Mouse (Mus musculus) forebrain, embryonic 16.5 days (tissue): ENCODE measurements around the gene Trak1. TPM values are rescaled to one million over a fixed set of nuclear protein-coding genes. Genes with fewer than 3 reads are reported as not detected.

ENCODE experiments used
- ATAC-seq: fragments of 200-750 bp; cut with Nextera tagmentation; 2 replicates; pipeline ENCODE4 v1.8.0; 2017; ENCODE audit warnings: mild to moderate bottlenecking, moderate library complexity
- H3K27ac ChIP-seq: fragments of 300-500 bp; sonication (generic); 2 replicates; pipeline ENCODE4 v1.5.1; 2014; ENCODE audit warnings: low read length, control low read depth
- H3K27me3 ChIP-seq: fragments of 300-500 bp; sonication (generic); replicated peaks from 2 replicates; pipeline ENCODE4 v1.6.1; 2014; ENCODE audit warnings: low read length; ENCODE audit not compliant: control insufficient read depth, insufficient read depth
- H3K36me3 ChIP-seq: fragments of 300-500 bp; sonication (generic); 2 replicates; pipeline ENCODE4 v1.6.1; 2014; ENCODE audit not compliant: control insufficient read depth, insufficient read depth
- H3K4me1 ChIP-seq: fragments of 300-500 bp; sonication (generic); replicated peaks from 2 replicates; pipeline ENCODE4 v1.6.1; 2014; ENCODE audit warnings: low read length; ENCODE audit not compliant: control insufficient read depth, insufficient read depth
- H3K4me2 ChIP-seq: fragments of 300-500 bp; sonication (generic); 2 replicates; pipeline ENCODE4 v1.6.1; 2014; ENCODE audit warnings: mild to moderate bottlenecking, low read length, control low read depth
- H3K4me3 ChIP-seq: fragments of 300-500 bp; sonication (generic); replicated peaks from 2 replicates; pipeline ENCODE4 v1.5.1; 2014; ENCODE audit warnings: mild to moderate bottlenecking, low read length, control low read depth
- H3K9ac ChIP-seq: fragments of 300-500 bp; sonication (generic); replicated peaks from 2 replicates; pipeline ENCODE4 v1.6.1; 2014; ENCODE audit warnings: low read depth, low read length, control low read depth
- H3K9me3 ChIP-seq: fragments of 300-500 bp; sonication (generic); 2 replicates; pipeline ENCODE4 v1.6.1; 2016; ENCODE audit warnings: low read length; ENCODE audit not compliant: control insufficient read depth
- WGBS: fragments of 180-500 bp; shearing (Covaris S2); extraction: QIAGEN DNeasy Blood & Tissue Kit; methylation state at CpG from one replicate; pipeline ENCODE4 v1.1.7; 2014; 5-methylcytosine and 5-hydroxymethylcytosine counted together
- polyA plus RNA-seq: library from polyadenylated mRNA; unstranded; fragments of >200 nt; fragmentation: Nextera tagmentation; extraction: Ambion mirVana; gene quantifications from 2 replicates; pipeline ENCODE4 v1.2.1, GENCODE M21; 2015

The Trak1 gene
- polyA plus RNA-seq, 1 experiment from 2014 or later: 85.1 TPM

GRCm38 (mm10) chr9:121416872-121417637, 119.8 kb downstream of the Trak1 start:
- no peak overlapping the region for H3K9ac ChIP-seq
- H3K4me1 ChIP-seq: peaks cover 7% of the 10 kb centered on the region; the same call in 1 of the 2 replicates
- H3K27ac ChIP-seq: no peak overlapping the region
- peaks cover 7% of the 10 kb centered on the region; the same call in 1 of the 2 replicates for H3K36me3 ChIP-seq
- H3K27me3 ChIP-seq: no peaks in the 10 kb centered on the region
- no peak for ATAC-seq
- 85% methylated on average over 7 of the region's 7 CpGs for WGBS
- H3K4me3 ChIP-seq: no peak overlapping the region
- H3K9me3 ChIP-seq: no peaks in the 10 kb centered on the region
- H3K4me2 ChIP-seq: no peak overlapping the region

- H3K27ac ChIP-seq: no peak overlapping the region
- no peak overlapping the region for H3K9ac ChIP-seq
- H3K4me1 ChIP-seq: peaks cover 9% of the 10 kb centered on the region; the same call in 1 of the 2 replicates
- no peak overlapping the region for H3K4me2 ChIP-seq
- H3K27me3 ChIP-seq: no peaks in the 10 kb centered on the region
- no peak for ATAC-seq
- H3K9me3 ChIP-seq: no peaks in the 10 kb centered on the region
- no peak overlapping the region for H3K4me3 ChIP-seq
- WGBS: 88% methylated on average over 3 of the region's 3 CpGs
- 0 out of 2 replicates have a peak, but pooled peaks cover 2% of the 10 kb centered on the region for H3K36me3 ChIP-seq
Measured at GRCm38 (mm10) chr9:121419011-121419410, 121.7 kb downstream of the Trak1 start.

GRCm38 (mm10) chr9:121419573-121419972, 122.3 kb downstream of the Trak1 start:
- no peaks in the 10 kb centered on the region for H3K9me3 ChIP-seq
- H3K4me3 ChIP-seq: no peak overlapping the region
- ATAC-seq: no peak
- WGBS: 88% methylated on average over 7 of the region's 7 CpGs
- no peak overlapping the region for H3K4me2 ChIP-seq
- H3K4me1 ChIP-seq: peaks cover 9% of the 10 kb centered on the region; the same call in 1 of the 2 replicates
- H3K27me3 ChIP-seq: no peaks in the 10 kb centered on the region
- no peak overlapping the region for H3K27ac ChIP-seq
- H3K36me3 ChIP-seq: 0 out of 2 replicates have a peak, but pooled peaks cover 2% of the 10 kb centered on the region
- H3K9ac ChIP-seq: no peak overlapping the region

- H3K27ac ChIP-seq: no peak overlapping the region
- ATAC-seq: no peak
- H3K9ac ChIP-seq: no peak overlapping the region
- 90% methylated on average over 6 of the region's 6 CpGs for WGBS
- no peaks in the 10 kb centered on the region for H3K9me3 ChIP-seq
- no peaks in the 10 kb centered on the region for H3K27me3 ChIP-seq
- 0 out of 2 replicates have a peak, but pooled peaks cover 2% of the 10 kb centered on the region for H3K36me3 ChIP-seq
- H3K4me2 ChIP-seq: no peak overlapping the region
- peaks cover 6% of the 10 kb centered on the region; the same call in 1 of the 2 replicates for H3K4me1 ChIP-seq
- H3K4me3 ChIP-seq: no peak overlapping the region
Measured at GRCm38 (mm10) chr9:121420817-121421216, 123.5 kb downstream of the Trak1 start.

GRCm38 (mm10) chr9:121422402-121422801, 125.1 kb downstream of the Trak1 start:
- H3K9ac ChIP-seq: no peak overlapping the region
- peaks cover 5% of the 10 kb centered on the region; the same call in 1 of the 2 replicates for H3K4me1 ChIP-seq
- 88% methylated on average over 5 of the region's 5 CpGs for WGBS
- ATAC-seq: no peak
- H3K27ac ChIP-seq: no peak overlapping the region
- H3K9me3 ChIP-seq: no peaks in the 10 kb centered on the region
- no peaks in the 10 kb centered on the region for H3K36me3 ChIP-seq
- no peak overlapping the region for H3K4me2 ChIP-seq
- H3K27me3 ChIP-seq: no peaks in the 10 kb centered on the region
- H3K4me3 ChIP-seq: no peak overlapping the region

- no peaks in the 10 kb centered on the region for H3K36me3 ChIP-seq
- H3K4me3 ChIP-seq: no peak overlapping the region
- H3K27me3 ChIP-seq: no peaks in the 10 kb centered on the region
- no peak overlapping the region for H3K27ac ChIP-seq
- 75% methylated on average over 6 of the region's 6 CpGs for WGBS
- no peaks in the 10 kb centered on the region for H3K9me3 ChIP-seq
- H3K4me1 ChIP-seq: peaks cover 5% of the 10 kb centered on the region; the same call in 1 of the 2 replicates
- no peak for ATAC-seq
- no peak overlapping the region for H3K9ac ChIP-seq
- no peak overlapping the region for H3K4me2 ChIP-seq
Measured at GRCm38 (mm10) chr9:121423621-121424020, 126.3 kb downstream of the Trak1 start.

- H3K9me3 ChIP-seq: no peaks in the 10 kb centered on the region
- 80% methylated on average over 16 of the region's 16 CpGs for WGBS
Measured at GRCm38 (mm10) chr9:121424281-121425164, 127.2 kb downstream of the Trak1 start.

GRCm38 (mm10) chr9:121426451-121426850, 129.1 kb downstream of the Trak1 start:
- no peak overlapping the region for H3K9ac ChIP-seq
- 97% methylated on average over 3 of the region's 3 CpGs for WGBS
- ATAC-seq: no peak
- no peaks in the 10 kb centered on the region for H3K36me3 ChIP-seq
- no peaks in the 10 kb centered on the region for H3K9me3 ChIP-seq
- no peak overlapping the region for H3K27ac ChIP-seq
- peaks cover 16% of the 10 kb centered on the region for H3K4me1 ChIP-seq
- H3K4me2 ChIP-seq: no peak overlapping the region
- H3K4me3 ChIP-seq: no peak overlapping the region
- no peaks in the 10 kb centered on the region for H3K27me3 ChIP-seq

More at GRCm38 (mm10) chr9:121424281-121425164, 127.2 kb downstream of the Trak1 start:
- Histone ChIP-seq H3K4me2 (no peak overlapping the region), H3K27me3 (no peaks in the 10 kb centered on the region), H3K4me3 (no peak overlapping the region), H3K27ac (no peak overlapping the region), H3K9ac (no peak overlapping the region), H3K4me1 (peaks cover 7% of the 10 kb centered on the region), H3K36me3 (no peaks in the 10 kb centered on the region)
- no peak for ATAC-seq

- no peak for ATAC-seq
- Histone ChIP-seq H3K27me3 (no peaks in the 10 kb centered on the region), H3K4me2 (no peak overlapping the region), H3K9ac (no peak overlapping the region), H3K27ac (no peak overlapping the region), H3K4me3 (no peak overlapping the region), H3K36me3 (no peaks in the 10 kb centered on the region), H3K9me3 (no peaks in the 10 kb centered on the region), H3K4me1 (peaks cover 14% of the 10 kb centered on the region)
- 93% methylated on average over 5 of the region's 5 CpGs for WGBS
Measured at GRCm38 (mm10) chr9:121426902-121427301, 129.6 kb downstream of the Trak1 start.
